Mouse (Mus musculus): Measurements from ENCODE around the gene Myf5. TPM values are rescaled to one million over a fixed set of nuclear protein-coding genes. Genes with fewer than 3 reads are reported as not detected.

Gene Myf5
- polyA plus RNA-seq, 1 experiment = not detected

DNA sequence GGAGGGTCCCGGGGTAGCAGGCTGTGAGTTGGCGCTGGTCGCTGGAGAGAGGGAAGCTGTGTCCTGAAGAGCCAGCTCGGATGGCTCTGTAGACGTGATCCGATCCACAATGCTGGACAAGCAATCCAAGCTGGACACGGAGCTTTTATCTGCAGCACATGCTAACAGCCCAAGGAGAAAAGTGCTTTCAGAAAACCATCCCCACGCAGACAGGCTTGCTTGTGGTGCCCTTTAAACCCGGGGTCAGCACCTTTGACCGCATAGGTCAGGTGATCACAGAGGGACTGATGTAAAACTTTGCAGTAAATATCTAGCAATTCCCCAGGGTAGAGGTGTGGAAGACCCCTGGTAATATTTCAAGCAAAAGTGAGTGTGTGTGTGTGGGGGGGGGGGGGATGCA, 1.9 kb downstream of the Myf5 start:
- Histone ChIP-seq H3K27ac (replicated peaks; ENCODE audit: low read depth, low read length) (no peak overlapping the region), H3K4me1 (ENCODE audit: control insufficient read depth, insufficient read depth, insufficient read length, low read length) (no peaks in the 10 kb centered on the region), H3K4me3 (ENCODE audit: insufficient read depth, low read depth, low read length) (no peak overlapping the region)

DNA sequence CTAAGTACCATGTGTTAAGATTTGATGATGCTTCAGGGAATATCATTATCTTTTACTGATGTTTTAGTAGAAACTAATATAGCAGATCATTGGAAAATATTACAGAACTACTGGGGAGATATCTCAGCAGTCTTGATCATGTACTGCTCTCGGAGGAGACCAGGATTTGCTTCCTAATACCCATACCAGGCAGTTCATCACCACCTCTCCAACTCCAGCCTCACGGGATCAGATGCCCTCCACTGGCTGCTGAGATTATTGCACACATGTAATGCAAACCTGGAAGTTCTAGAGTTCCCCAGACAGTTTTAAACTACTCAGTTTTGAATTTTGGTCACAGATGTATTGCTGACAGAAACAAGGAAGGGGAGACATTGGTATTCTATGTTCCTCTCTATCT, 12.4 kb downstream of the Myf5 start:
- no peaks in the 10 kb centered on the region for H3K4me1 ChIP-seq (ENCODE audit: control insufficient read depth, insufficient read depth, insufficient read length, low read length)
- no peak overlapping the region for H3K27ac ChIP-seq (replicated peaks; ENCODE audit: low read depth, low read length)

DNA sequence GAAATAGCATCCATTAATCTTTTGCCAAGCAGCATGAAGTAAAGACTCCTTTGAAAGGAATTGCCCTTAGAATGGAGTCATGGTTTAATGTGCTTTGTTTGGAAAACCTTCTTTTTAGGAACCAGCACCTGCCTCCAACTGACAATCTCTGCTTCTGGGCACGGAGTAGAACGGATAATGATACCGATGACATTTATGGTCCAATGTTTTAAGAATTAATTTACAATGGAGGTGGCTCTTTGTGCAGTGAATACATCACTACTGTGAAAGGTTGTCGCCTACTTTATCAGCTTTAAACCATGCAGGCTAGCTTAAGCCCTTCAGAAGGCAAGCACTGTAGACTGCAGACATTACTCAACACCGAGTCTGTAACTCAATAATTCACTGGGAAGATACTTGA, 14.2 kb downstream of the Myf5 start:
- no peak overlapping the region for H3K27ac ChIP-seq (replicated peaks; ENCODE audit: low read depth, low read length)
- no peak overlapping the region for H3K4me3 ChIP-seq (ENCODE audit: insufficient read depth, low read depth, low read length)
- no peaks in the 10 kb centered on the region for H3K4me1 ChIP-seq (ENCODE audit: control insufficient read depth, insufficient read depth, insufficient read length, low read length)

More for the DNA sequence above, 12.4 kb downstream of the Myf5 start:
- H3K4me3 ChIP-seq (ENCODE audit: insufficient read depth, low read depth, low read length) = no peak overlapping the region

- no peak overlapping the region for H3K27ac ChIP-seq (replicated peaks; ENCODE audit: low read depth, low read length)
- no peak overlapping the region for H3K4me3 ChIP-seq (ENCODE audit: insufficient read depth, low read depth, low read length)
- H3K4me1 ChIP-seq (ENCODE audit: control insufficient read depth, insufficient read depth, insufficient read length, low read length) = no peaks in the 10 kb centered on the region
Measured at GRCm38 (mm10) chr10:107467819-107468218, 18.1 kb downstream of the Myf5 start.

DNA sequence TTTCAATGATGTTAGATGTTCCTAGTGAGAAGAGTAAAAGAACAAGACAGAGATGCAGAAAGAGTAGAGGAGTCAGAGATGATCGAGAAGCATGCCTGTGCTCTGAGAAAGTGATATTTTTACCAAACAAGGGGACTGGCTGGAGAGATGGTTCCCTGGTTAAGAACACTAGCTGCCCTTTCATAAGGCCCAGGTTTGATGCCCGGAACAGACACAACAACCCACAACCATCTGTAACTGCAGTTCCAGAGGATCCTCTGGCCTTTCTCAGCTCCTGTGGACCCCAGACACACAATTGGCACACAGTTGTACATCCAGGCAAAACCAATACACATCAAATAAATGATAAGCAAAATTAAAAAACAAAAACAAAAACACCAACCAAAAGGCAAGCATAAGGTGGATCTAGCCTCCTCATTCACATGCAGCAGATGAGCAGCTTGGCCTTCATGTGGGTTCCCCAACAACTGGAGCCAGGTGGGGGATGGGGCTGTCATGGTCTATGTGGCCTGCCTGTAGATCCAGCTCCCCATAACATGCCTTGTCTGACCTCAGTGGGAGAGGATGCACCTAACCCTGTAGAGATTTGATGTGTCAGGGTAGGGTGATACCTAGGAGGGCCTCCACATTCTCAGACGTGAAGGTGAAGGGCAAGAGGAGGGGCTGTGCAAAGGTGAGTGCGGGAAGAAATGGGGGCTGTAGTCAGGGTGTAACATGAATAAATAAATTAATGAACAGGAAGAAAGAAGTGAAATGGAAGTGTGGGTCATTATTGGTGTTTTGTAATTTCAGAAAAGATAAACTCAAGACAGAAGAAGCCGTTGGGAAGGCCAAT, 36.2 kb downstream of the Myf5 start:
- Histone ChIP-seq H3K4me1 (ENCODE audit: control insufficient read depth, insufficient read depth, insufficient read length, low read length) (no peaks in the 10 kb centered on the region), H3K4me3 (ENCODE audit: insufficient read depth, low read depth, low read length) (no peak overlapping the region), H3K27ac (replicated peaks; ENCODE audit: low read depth, low read length) (no peak overlapping the region)

- no peak overlapping the region for H3K27ac ChIP-seq (replicated peaks; ENCODE audit: low read depth, low read length)
- H3K4me1 ChIP-seq (ENCODE audit: control insufficient read depth, insufficient read depth, insufficient read length, low read length) = no peaks in the 10 kb centered on the region
- H3K4me3 ChIP-seq (ENCODE audit: insufficient read depth, low read depth, low read length) = no peak overlapping the region
Measured at GRCm38 (mm10) chr10:107442781-107443180, 43.2 kb downstream of the Myf5 start.

DNA sequence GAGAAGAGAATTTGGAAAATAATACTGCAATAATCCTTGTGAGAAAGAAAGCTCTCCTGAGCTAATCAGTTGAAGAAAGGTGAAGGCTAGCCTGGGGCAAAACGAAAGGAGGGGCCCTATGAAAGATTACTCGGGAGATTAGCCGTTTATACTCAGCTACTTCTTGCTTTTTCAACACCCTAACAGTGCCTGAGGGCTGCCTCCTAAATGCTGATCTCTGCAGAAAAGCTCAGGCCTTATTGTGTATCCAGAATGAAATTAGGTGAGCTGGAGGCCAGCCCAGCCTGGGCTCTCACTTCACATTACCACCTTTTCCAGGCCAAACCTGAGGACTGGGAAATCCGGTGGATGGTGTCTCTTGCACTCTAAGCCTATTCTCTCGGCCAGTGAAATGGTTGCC, 49.0 kb downstream of the Myf5 start:
- no peak overlapping the region for H3K27ac ChIP-seq (replicated peaks; ENCODE audit: low read depth, low read length)
- H3K4me1 ChIP-seq (ENCODE audit: control insufficient read depth, insufficient read depth, insufficient read length, low read length) = no peaks in the 10 kb centered on the region
- H3K4me3 ChIP-seq (ENCODE audit: insufficient read depth, low read depth, low read length) = no peak overlapping the region

Other genes starting within 250 kb of the Myf5 start
- 0.59 and 0.79 TPM in 2 replicates for gene Lin7a, start 214.4 kb downstream of the Myf5 start, polyA plus RNA-seq (2012; ENCODE audit: insufficient read depth, insufficient read length, missing spikeins)
- gene Myf6, start 8.6 kb upstream of the Myf5 start, polyA plus RNA-seq (2012; ENCODE audit: insufficient read depth, insufficient read length, missing spikeins) = 1.1 and 2.7 TPM in 2 replicates
- not detected in 2 replicates for gene Ptprq, start 233.9 kb upstream of the Myf5 start, polyA plus RNA-seq (2012; ENCODE audit: insufficient read depth, insufficient read length, missing spikeins)